Mouse (Mus musculus): ENCODE data around the gene Zfp276. TPM values are rescaled to one million over a fixed set of nuclear protein-coding genes. Genes with fewer than 3 reads are reported as not detected.

Zfp276 gene
- polyA plus RNA-seq, 1 experiment: 12.1 TPM

DNA sequence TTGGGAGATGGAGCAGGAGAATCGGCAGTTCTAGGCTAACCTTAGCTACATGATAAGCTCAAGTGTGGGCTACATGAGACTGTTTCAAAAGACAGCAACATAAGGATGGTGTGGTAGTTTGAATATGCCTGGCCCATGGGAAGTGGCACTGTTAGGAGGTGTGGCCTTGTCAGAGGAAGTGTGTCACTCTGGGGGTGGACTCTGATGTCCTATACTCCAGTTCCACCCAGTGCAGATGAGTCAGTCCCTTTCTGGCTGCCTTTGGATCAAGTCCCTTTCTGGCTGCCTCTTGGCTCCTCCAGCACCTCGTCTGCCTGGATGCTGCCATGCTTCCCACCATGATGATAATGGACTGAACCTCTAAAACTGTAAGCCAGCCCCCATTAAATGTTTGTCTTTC, 38.8 kb downstream of the Zfp276 start:
- H3K36me3 ChIP-seq (ENCODE audit: control insufficient read depth, insufficient read depth): no peaks in the 10 kb centered on the region
- H3K27me3 ChIP-seq (ENCODE audit: control insufficient read depth, insufficient read depth, insufficient read length): no peaks in the 10 kb centered on the region
- H3K4me3 ChIP-seq: no peak overlapping the region
- H3ac ChIP-seq (ENCODE audit: control insufficient read depth, insufficient read length): no peak overlapping the region
- H3K79me2 ChIP-seq (ENCODE audit: control insufficient read depth, insufficient read depth): no peaks in the 10 kb centered on the region
- no peak overlapping the region for H3K4me2 ChIP-seq (ENCODE audit: low read depth)
- no peak for TF ChIP-seq MAX (IDR thresholded peaks at IDR 0.05; ENCODE audit: low read depth)
- TF ChIP-seq E2F4 (IDR thresholded peaks at IDR 0.05; ENCODE audit: insufficient read depth): no peak
- no peak for TF ChIP-seq SRF (IDR thresholded peaks at IDR 0.05; ENCODE audit: control insufficient read depth, insufficient read length, low read depth)
- TF ChIP-seq CEBPB (IDR thresholded peaks at IDR 0.05; ENCODE audit: insufficient read depth, poor library complexity, severe bottlenecking): no peak
- no peak for TF ChIP-seq POLR2AphosphoS2 (IDR thresholded peaks at IDR 0.05; ENCODE audit: insufficient read length, low read depth)
- no peak for TF ChIP-seq POLR2A (IDR thresholded peaks at IDR 0.05; ENCODE audit: insufficient read length, low read depth)
- TF ChIP-seq TCF12 (IDR thresholded peaks at IDR 0.05; ENCODE audit: insufficient read depth, poor library complexity, severe bottlenecking): no peak
- TF ChIP-seq MYOD1 (IDR thresholded peaks at IDR 0.05; ENCODE audit: control insufficient read depth in 1 of 3, insufficient read length in 2 of 3, low read depth in 2 of 3): no peak
- TF ChIP-seq USF1 (IDR thresholded peaks at IDR 0.05; ENCODE audit: low read depth): no peak
- no peak for TF ChIP-seq TCF3 (IDR thresholded peaks at IDR 0.05; ENCODE audit: insufficient read length, low read depth)
- TF ChIP-seq REST (IDR thresholded peaks at IDR 0.05; ENCODE audit: insufficient read depth, insufficient read length): no peak
- TF ChIP-seq MYOG (IDR thresholded peaks at IDR 0.05; ENCODE audit: control insufficient read depth in 1 of 3, insufficient read depth in 1 of 3, insufficient read length in 2 of 3, low read depth in 2 of 3): no peak

DNA sequence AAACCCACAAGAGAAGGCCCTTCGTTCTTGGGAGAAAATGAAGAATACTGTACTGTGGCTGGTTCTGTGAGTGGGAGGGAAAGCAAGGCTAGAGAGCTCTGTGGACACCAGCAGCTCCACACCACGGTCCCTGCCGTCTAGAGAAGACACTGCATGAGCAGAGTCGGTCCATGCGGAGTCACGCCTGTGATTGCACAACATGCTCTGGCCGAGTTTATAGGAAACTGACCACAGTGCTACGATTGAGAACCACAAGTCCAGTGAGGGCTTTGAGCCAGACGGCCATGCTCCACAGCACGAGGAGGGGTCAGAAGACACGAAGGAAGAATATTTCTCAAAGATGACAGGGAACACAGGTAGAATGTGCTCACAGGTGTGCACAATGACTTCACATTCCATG, 44.3 kb downstream of the Zfp276 start:
- Histone ChIP-seq H3K4me3 (no peak overlapping the region), H3K79me2 (ENCODE audit: control insufficient read depth, insufficient read depth) (no peaks in the 10 kb centered on the region), H3K36me3 (ENCODE audit: control insufficient read depth, insufficient read depth) (no peaks in the 10 kb centered on the region), H3K4me2 (ENCODE audit: low read depth) (no peak overlapping the region), H3ac (ENCODE audit: control insufficient read depth, insufficient read length) (no peak overlapping the region), H3K27me3 (ENCODE audit: control insufficient read depth, insufficient read depth, insufficient read length) (no peaks in the 10 kb centered on the region)
- TF ChIP-seq USF1 (IDR thresholded peaks at IDR 0.05; ENCODE audit: low read depth) (no peak), TCF3 (IDR thresholded peaks at IDR 0.05; ENCODE audit: insufficient read length, low read depth) (no peak), POLR2A (IDR thresholded peaks at IDR 0.05; ENCODE audit: insufficient read length, low read depth) (no peak), E2F4 (IDR thresholded peaks at IDR 0.05; ENCODE audit: insufficient read depth) (no peak), MYOD1 (IDR thresholded peaks at IDR 0.05; ENCODE audit: control insufficient read depth in 1 of 3, insufficient read length in 2 of 3, low read depth in 2 of 3) (no peak), CEBPB (IDR thresholded peaks at IDR 0.05; ENCODE audit: insufficient read depth, poor library complexity, severe bottlenecking) (no peak), MAX (IDR thresholded peaks at IDR 0.05; ENCODE audit: low read depth) (no peak), TCF12 (IDR thresholded peaks at IDR 0.05; ENCODE audit: insufficient read depth, poor library complexity, severe bottlenecking) (no peak), SRF (IDR thresholded peaks at IDR 0.05; ENCODE audit: control insufficient read depth, insufficient read length, low read depth) (no peak), MYOG (IDR thresholded peaks at IDR 0.05; ENCODE audit: control insufficient read depth in 1 of 3, insufficient read depth in 1 of 3, insufficient read length in 2 of 3, low read depth in 2 of 3) (no peak), REST (IDR thresholded peaks at IDR 0.05; ENCODE audit: insufficient read depth, insufficient read length) (no peak), POLR2AphosphoS2 (IDR thresholded peaks at IDR 0.05; ENCODE audit: insufficient read length, low read depth) (no peak)

DNA sequence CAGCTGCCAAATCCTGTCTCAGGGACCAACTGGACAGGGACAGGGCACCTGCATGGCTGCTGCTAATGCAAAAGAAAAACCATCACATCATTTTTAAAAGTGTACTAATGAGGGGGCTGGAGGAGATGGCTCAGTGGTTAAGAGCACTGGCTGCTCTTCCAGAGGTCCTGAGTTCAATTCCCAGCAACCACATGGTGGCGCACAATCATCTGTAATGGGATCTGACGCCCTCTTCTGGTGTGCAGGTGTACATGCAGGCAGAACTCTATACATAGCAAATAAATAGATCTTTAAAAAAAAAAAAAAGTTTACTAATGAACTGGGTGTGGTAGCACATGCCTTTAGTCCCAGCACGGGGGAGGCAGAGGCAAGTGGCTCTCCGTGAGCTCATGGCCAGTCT, 54.7 kb downstream of the Zfp276 start:
- Histone ChIP-seq H3K79me2 (ENCODE audit: control insufficient read depth, insufficient read depth) (no peaks in the 10 kb centered on the region), H3K4me3 (no peak overlapping the region), H3K36me3 (ENCODE audit: control insufficient read depth, insufficient read depth) (no peaks in the 10 kb centered on the region), H3K27me3 (ENCODE audit: control insufficient read depth, insufficient read depth, insufficient read length) (no peaks in the 10 kb centered on the region), H3K4me2 (ENCODE audit: low read depth) (no peak overlapping the region), H3ac (ENCODE audit: control insufficient read depth, insufficient read length) (no peak overlapping the region)
- TF ChIP-seq POLR2A (IDR thresholded peaks at IDR 0.05; ENCODE audit: insufficient read length, low read depth) (no peak), MYOG (IDR thresholded peaks at IDR 0.05; ENCODE audit: control insufficient read depth in 1 of 3, insufficient read depth in 1 of 3, insufficient read length in 2 of 3, low read depth in 2 of 3) (no peak), CEBPB (IDR thresholded peaks at IDR 0.05; ENCODE audit: insufficient read depth, poor library complexity, severe bottlenecking) (no peak), REST (IDR thresholded peaks at IDR 0.05; ENCODE audit: insufficient read depth, insufficient read length) (no peak)

DNA sequence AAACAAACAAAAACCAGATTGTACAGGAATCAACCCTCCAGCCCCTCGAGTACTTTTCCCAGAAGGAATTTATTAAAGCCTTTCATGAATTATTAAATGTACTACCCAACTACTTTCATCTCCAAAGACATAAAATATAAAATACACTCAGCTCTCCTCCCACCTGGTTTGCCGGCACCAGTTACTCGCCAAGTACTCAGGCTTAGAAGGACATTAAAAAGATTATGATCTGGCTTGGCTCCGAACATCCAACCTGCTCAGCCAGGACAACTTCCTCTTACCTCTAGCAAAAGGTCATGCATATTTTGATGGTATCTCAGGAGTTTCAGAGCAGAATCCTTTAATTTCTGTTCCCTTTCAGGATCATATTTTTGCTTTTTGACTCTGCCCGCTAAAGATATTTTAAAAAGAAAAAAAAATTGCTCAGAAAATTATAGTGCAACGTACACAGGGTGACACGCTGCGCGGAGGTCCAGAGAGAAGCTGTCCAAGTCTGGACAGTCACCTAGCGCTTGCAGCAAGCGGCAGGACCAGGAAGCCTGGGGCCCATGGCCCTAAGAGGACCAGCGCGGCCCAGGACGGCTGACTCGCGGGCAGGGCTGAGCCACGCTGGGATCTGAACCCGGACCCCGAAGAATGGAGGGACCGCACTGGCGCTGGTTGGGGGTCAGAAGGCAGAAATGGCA, 63.9 kb downstream of the Zfp276 start:
- no peaks in the 10 kb centered on the region for H3K36me3 ChIP-seq (ENCODE audit: control insufficient read depth, insufficient read depth)
- H3K4me3 ChIP-seq: peak overlapping the region; percentile 27
- H3K79me2 ChIP-seq (ENCODE audit: control insufficient read depth, insufficient read depth): no peaks in the 10 kb centered on the region
- peak overlapping the region; percentile 84 for H3K4me2 ChIP-seq (ENCODE audit: low read depth)
- H3K27me3 ChIP-seq (ENCODE audit: control insufficient read depth, insufficient read depth, insufficient read length): no peaks in the 10 kb centered on the region
- TF ChIP-seq POLR2AphosphoS2 (IDR thresholded peaks at IDR 0.05; ENCODE audit: insufficient read length, low read depth): no peak
- no peak for TF ChIP-seq E2F4 (IDR thresholded peaks at IDR 0.05; ENCODE audit: insufficient read depth)
- H3ac ChIP-seq (ENCODE audit: control insufficient read depth, insufficient read length): peak overlapping the region; percentile 62

DNA sequence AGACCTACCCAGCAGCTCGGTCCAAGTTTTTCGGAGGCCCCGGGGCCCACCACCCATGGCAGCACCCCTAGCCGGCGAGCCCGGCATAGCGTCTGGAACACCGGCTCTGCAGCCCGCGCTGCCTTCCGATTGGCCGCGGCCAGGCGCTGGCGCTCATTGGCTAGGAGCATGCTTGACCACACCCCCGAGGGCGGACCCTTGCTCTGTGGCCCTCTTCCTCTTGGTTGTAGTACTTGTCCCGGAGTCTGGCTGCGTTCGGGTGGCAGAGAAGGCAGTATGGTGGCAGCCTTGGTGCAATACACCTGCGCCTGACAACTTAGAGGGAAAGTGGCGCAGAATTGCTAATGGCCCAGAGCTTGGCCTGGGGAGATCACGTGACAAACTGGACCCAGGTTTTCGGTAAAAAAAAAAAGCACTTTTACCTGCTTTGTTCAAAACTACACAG, 64.5 kb downstream of the Zfp276 start, which contains the start of gene Fanca:
Fanca (minus strand) TSS at position 110 of the 445 bp plus-strand sequence.
- Histone ChIP-seq H3K36me3 (ENCODE audit: control insufficient read depth, insufficient read depth) (no peaks in the 10 kb centered on the region), H3K79me2 (ENCODE audit: control insufficient read depth, insufficient read depth) (no peaks in the 10 kb centered on the region), H3K27me3 (ENCODE audit: control insufficient read depth, insufficient read depth, insufficient read length) (no peaks in the 10 kb centered on the region), H3ac (ENCODE audit: control insufficient read depth, insufficient read length) (peak within 1 kb of the TSS; percentile 62), H3K4me3 (peak within 1 kb of the TSS; percentile 27), H3K4me2 (ENCODE audit: low read depth) (peak within 1 kb of the TSS; percentile 91)
- TF ChIP-seq E2F4 (IDR thresholded peaks at IDR 0.05; ENCODE audit: insufficient read depth) (peak; percentile 71), POLR2A (IDR thresholded peaks at IDR 0.05; ENCODE audit: insufficient read length, low read depth) (peak; percentile 66), POLR2AphosphoS2 (IDR thresholded peaks at IDR 0.05; ENCODE audit: insufficient read length, low read depth) (no peak), TCF12 (IDR thresholded peaks at IDR 0.05; ENCODE audit: insufficient read depth, poor library complexity, severe bottlenecking) (no peak), REST (IDR thresholded peaks at IDR 0.05; ENCODE audit: insufficient read depth, insufficient read length) (no peak)

Other genes starting within 250 kb of the Zfp276 start
- 56.4 TPM for gene Ankrd11, start 211.9 kb upstream of the Zfp276 start, polyA plus RNA-seq (2012; fragmentation: generic; extraction: Trizol)
- gene Spg7, start 191.3 kb upstream of the Zfp276 start, polyA plus RNA-seq (2012; fragmentation: generic; extraction: Trizol): 83.4 TPM
- 3,059 TPM for gene Rpl13, start 151.8 kb upstream of the Zfp276 start, polyA plus RNA-seq (2012; fragmentation: generic; extraction: Trizol)
- 0.16 TPM for gene Cpne7, start 136.8 kb upstream of the Zfp276 start, polyA plus RNA-seq (2012; fragmentation: generic; extraction: Trizol)
- gene Sult5a1, start 95.9 kb upstream of the Zfp276 start, polyA plus RNA-seq (2012; fragmentation: generic; extraction: Trizol): 0.08 TPM
- 12.9 TPM for gene Dpep1, start 68.0 kb upstream of the Zfp276 start, polyA plus RNA-seq (2012; fragmentation: generic; extraction: Trizol)
- 114 TPM for gene Chmp1a, start 41.4 kb upstream of the Zfp276 start, polyA plus RNA-seq (2012; fragmentation: generic; extraction: Trizol)
- 2.5 TPM for gene Spata33, start 41.4 kb upstream of the Zfp276 start, polyA plus RNA-seq (2012; fragmentation: generic; extraction: Trizol)
- gene Cdk10, start 29.4 kb upstream of the Zfp276 start, polyA plus RNA-seq (2012; fragmentation: generic; extraction: Trizol): 31.0 TPM
- gene Spata2l, start 18.0 kb upstream of the Zfp276 start, polyA plus RNA-seq (2012; fragmentation: generic; extraction: Trizol): 1.1 TPM
- 12.7 TPM for gene Vps9d1, start 153 bp downstream of the Zfp276 start, polyA plus RNA-seq (2012; fragmentation: generic; extraction: Trizol)
- gene Fanca, start 64.4 kb downstream of the Zfp276 start, polyA plus RNA-seq (2012; fragmentation: generic; extraction: Trizol): 4.0 TPM
- 6.8 TPM for gene Spire2, start 78.5 kb downstream of the Zfp276 start, polyA plus RNA-seq (2012; fragmentation: generic; extraction: Trizol)
- 177 TPM for gene Tcf25, start 119.6 kb downstream of the Zfp276 start, polyA plus RNA-seq (2012; fragmentation: generic; extraction: Trizol)
- gene Mc1r, start 152.9 kb downstream of the Zfp276 start, polyA plus RNA-seq (2012; fragmentation: generic; extraction: Trizol): 0.02 TPM
- gene Tubb3, start 157.2 kb downstream of the Zfp276 start, polyA plus RNA-seq (2012; fragmentation: generic; extraction: Trizol): 85.5 TPM
- gene Def8, start 169.3 kb downstream of the Zfp276 start, polyA plus RNA-seq (2012; fragmentation: generic; extraction: Trizol): 19.6 TPM
- 35.0 TPM for gene Afg3l1, start 223.7 kb downstream of the Zfp276 start, polyA plus RNA-seq (2012; fragmentation: generic; extraction: Trizol)

Data from myocyte (in vitro differentiated cells).